In genomic region chr11:90286550-90287154, GRCm38 (mm10) we compare ENCODE assay signal across 13 mouse cellular contexts.
"Had no signal": no experiment of that assay in that cellular context is flagged by ENCODE, and none has a peak within 500 bp of the region (broad histone marks: within the 10 kb centered on the region; RNA-seq: fewer than 3 reads in every experiment).

No protein-coding gene starts in this region.

- H3K9me3 ChIP-seq: limb, embryonic 15.5 days; liver, embryonic 12.5 days; midbrain, embryonic 13.5 days; neural tube, embryonic 12.5 days had no signal

- H3K4me2 ChIP-seq: limb, embryonic 15.5 days; liver, embryonic 12.5 days; lung, embryonic 14.5 days; midbrain, embryonic 13.5 days; neural tube, embryonic 12.5 days had no signal

- H3K9ac ChIP-seq: limb, embryonic 15.5 days; liver, embryonic 12.5 days; lung, embryonic 14.5 days; midbrain, embryonic 13.5 days; neural tube, embryonic 12.5 days had no signal

- H3K27me3 ChIP-seq: limb, embryonic 15.5 days; liver, embryonic 12.5 days; midbrain, embryonic 13.5 days; neural tube, embryonic 12.5 days had no signal

- H3K4me1 ChIP-seq: liver, embryonic 12.5 days; neural tube, embryonic 12.5 days had no signal

- DNase-seq: kidney, adult 9 months; kidney, postnatal 14 days; layer of hippocampus, adult 9-11 months; layer of hippocampus, postnatal 36 days; lung, embryonic 14.5 days; lung, postnatal 10 days; thymus, adult 18-20 months; thymus, postnatal 14 days had no signal

- H3K27ac ChIP-seq: limb, embryonic 15.5 days; liver, embryonic 12.5 days; macrophage; midbrain, embryonic 13.5 days; neural tube, embryonic 12.5 days had no signal

- H3K36me3 ChIP-seq: limb, embryonic 15.5 days; liver, embryonic 12.5 days; midbrain, embryonic 13.5 days; neural tube, embryonic 12.5 days had no signal

- H3K4me3 ChIP-seq: limb, embryonic 15.5 days; liver, embryonic 12.5 days; midbrain, embryonic 13.5 days; neural tube, embryonic 12.5 days had no signal

- ATAC-seq: liver, embryonic 12.5 days; midbrain, embryonic 13.5 days had no signal
